Mouse (Mus musculus) liver, embryonic 14.5 days (tissue): ENCODE measurements around the gene G430095P16Rik.

Experiments
- CTCF ChIP-seq: IDR thresholded peaks from 2 replicates; pipeline ENCODE4 v1.5.1; 2016; ENCODE audit warnings: antibody characterized with exemption, low read depth, control low read depth
- EP300 ChIP-seq: IDR thresholded peaks from 2 replicates; pipeline ENCODE4 v1.6.1; 2016; ENCODE audit warnings: antibody characterized with exemption, low read depth

DNA sequence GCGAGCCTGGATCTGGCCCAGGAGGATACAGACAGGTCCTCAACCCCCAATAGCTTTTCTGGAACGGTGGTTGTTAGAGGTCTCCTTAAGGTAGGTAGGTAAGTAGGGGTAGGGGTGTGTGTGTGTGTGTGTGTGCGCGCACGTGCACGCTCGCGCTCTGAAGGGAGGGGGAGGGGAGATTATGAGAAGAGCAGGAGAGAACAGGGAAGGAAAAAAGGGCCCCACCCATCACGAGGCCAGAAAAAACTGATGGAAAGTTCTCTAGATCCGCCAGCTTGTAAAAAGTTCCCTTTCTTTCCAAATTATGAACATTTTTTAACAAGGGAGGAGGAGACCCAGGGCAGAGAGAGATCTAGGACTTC is 20.2 kb downstream of the G430095P16Rik start:
- no peak for TF ChIP-seq CTCF
- no peak for TF ChIP-seq EP300
